Mouse (Mus musculus) embryonic facial prominence, embryonic 14.5 days (tissue): ENCODE measurements around the gene Dnaja3. TPM values are rescaled to one million over a fixed set of nuclear protein-coding genes. Genes with fewer than 3 reads are reported as not detected.

Experiments
- ATAC-seq: fragments of 200-750 bp; cut with Nextera tagmentation; 2 replicates; pipeline ENCODE4 v1.8.0; 2017; ENCODE audit warnings: low read depth, moderate number of reproducible peaks, moderate TSS enrichment
- DNase-seq: peaks from one replicate; pipeline ENCODE4 v3.0.0-alpha.2; 2015; ENCODE audit warnings: low spot score
- H3K27ac ChIP-seq: fragments of 300-500 bp; sonication (generic); replicated peaks from 2 replicates; pipeline ENCODE4 v1.5.1; 2014; ENCODE audit warnings: low read depth, mild to moderate bottlenecking, low read length, moderate library complexity
- H3K27me3 ChIP-seq: fragments of 300-500 bp; sonication (generic); replicated peaks from 2 replicates; pipeline ENCODE4 v1.6.1; 2014; ENCODE audit warnings: low read length; ENCODE audit not compliant: control insufficient read depth, insufficient read depth
- H3K36me3 ChIP-seq: fragments of 300-500 bp; sonication (generic); 2 replicates; pipeline ENCODE4 v1.6.1; 2014; ENCODE audit warnings: low read length, mixed read lengths; ENCODE audit not compliant: control insufficient read depth, insufficient read depth
- H3K4me1 ChIP-seq: fragments of 300-500 bp; sonication (generic); 2 replicates; pipeline ENCODE4 v1.6.1; 2014; ENCODE audit warnings: antibody characterized with exemption, low read length; ENCODE audit not compliant: control insufficient read depth, insufficient read depth
- H3K4me2 ChIP-seq: fragments of 300-500 bp; sonication (generic); 2 replicates; pipeline ENCODE4 v1.6.1; 2014; ENCODE audit warnings: low read depth, mild to moderate bottlenecking, low read length, moderate library complexity, mixed read lengths
- H3K4me3 ChIP-seq: fragments of 300-500 bp; sonication (generic); 2 replicates; pipeline ENCODE4 v1.5.1; 2014; ENCODE audit warnings: low read depth, mild to moderate bottlenecking, low read length
- H3K9ac ChIP-seq: fragments of 300-500 bp; sonication (generic); 2 replicates; pipeline ENCODE4 v1.6.1; 2014; ENCODE audit warnings: low read depth, mild to moderate bottlenecking, low read length, moderate library complexity, mixed read lengths
- H3K9me3 ChIP-seq: fragments of 300-500 bp; sonication (generic); 2 replicates; pipeline ENCODE4 v1.6.1; 2016; ENCODE audit warnings: low read length; ENCODE audit not compliant: control insufficient read depth
- WGBS: fragments of 180-500 bp; shearing (Covaris S2); extraction: QIAGEN DNeasy Blood & Tissue Kit; methylation state at CpG from one replicate; pipeline ENCODE4 v1.1.7; 2014; 5-methylcytosine and 5-hydroxymethylcytosine counted together
- polyA plus RNA-seq: library from polyadenylated mRNA; unstranded; fragments of >200 nt; fragmentation: Nextera tagmentation; extraction: Ambion mirVana; gene quantifications from 2 replicates; pipeline ENCODE4 v1.2.1, GENCODE M21; 2014

The Dnaja3 gene
- polyA plus RNA-seq, 1 experiment from 2014 or later = 57.7 TPM

DNA sequence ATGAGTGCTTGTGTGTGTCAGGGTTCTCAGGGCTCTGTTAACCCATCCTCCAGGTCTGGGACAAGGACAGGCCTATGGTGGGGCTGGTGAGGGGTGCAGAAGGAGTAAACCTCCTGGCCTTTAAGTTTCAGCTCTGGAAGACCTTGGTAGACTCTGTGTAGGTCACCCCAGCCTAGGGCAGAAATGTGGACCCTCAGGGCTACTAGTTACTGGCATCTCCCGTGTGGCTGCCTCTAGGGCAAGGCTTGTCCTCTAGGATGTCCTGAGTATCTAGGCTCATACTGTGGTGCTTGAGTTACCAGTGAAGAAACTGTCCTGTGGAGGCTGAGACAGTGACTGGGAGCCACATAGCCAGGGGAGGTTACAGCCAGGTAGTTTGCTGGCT lies 36.3 kb upstream of the Dnaja3 start:
- WGBS = 36% methylated on average over 1 of the region's 1 CpGs
- no peak for ATAC-seq
- H3K4me3 ChIP-seq = no peak overlapping the region
- peak overlapping the region; percentile 45 for H3K9ac ChIP-seq
- no peaks in the 10 kb centered on the region for H3K27me3 ChIP-seq
- H3K4me1 ChIP-seq = peaks cover 71% of the 10 kb centered on the region
- H3K9me3 ChIP-seq = no peaks in the 10 kb centered on the region
- peak overlapping the region; percentile 77; the same call in 1 of the 2 replicates for H3K27ac ChIP-seq
- peaks cover under 1% of the 10 kb centered on the region; the same call in 1 of the 2 replicates for H3K36me3 ChIP-seq
- no peak for DNase-seq
- H3K4me2 ChIP-seq = peak overlapping the region; percentile 27; the same call in 1 of the 2 replicates

DNA sequence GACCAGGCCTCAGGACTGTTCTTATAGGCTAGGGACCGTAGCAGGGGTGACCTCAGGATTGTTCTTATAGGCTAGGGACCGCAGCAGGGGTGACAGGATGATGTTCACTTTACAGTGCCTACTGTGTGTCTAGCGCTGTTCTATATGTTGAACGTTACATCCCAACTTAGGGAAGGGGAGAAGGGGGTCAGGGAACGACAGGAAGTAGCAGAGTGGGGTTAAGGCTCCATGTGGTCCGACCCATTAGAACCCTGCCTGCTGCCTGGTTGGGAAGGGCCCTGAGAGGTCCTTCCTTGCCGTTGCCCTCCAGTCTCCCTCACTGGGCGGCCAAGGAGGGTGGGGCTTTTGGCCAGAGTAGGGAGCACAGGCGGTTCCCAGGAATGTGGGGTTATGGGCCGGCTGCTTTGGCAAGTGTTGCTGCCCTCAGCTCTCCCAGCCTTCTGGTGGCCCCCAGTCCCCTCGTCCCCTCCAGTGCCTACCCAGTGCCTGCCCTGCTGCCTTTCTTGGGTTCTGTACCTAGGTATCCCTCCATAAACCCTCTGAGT lies 35.4 kb upstream of the Dnaja3 start:
- Histone ChIP-seq H3K27me3 (no peaks in the 10 kb centered on the region), H3K27ac (no peak overlapping the region; the same call in 1 of the 2 replicates), H3K4me2 (no peak overlapping the region), H3K9ac (0 out of 2 replicates have a peak overlapping the region, but pooled peaks have one; percentile 17), H3K4me3 (no peak overlapping the region), H3K4me1 (peaks cover 62% of the 10 kb centered on the region), H3K9me3 (no peaks in the 10 kb centered on the region), H3K36me3 (peaks cover 8% of the 10 kb centered on the region; the same call in 1 of the 2 replicates)
- DNase-seq (no peak), ATAC-seq (no peak)
- 68% methylated on average over 8 of the region's 11 CpGs for WGBS

- peak; percentile 15; the same call in 1 of the 2 replicates for ATAC-seq
- Histone ChIP-seq H3K4me1 (peaks cover 57% of the 10 kb centered on the region), H3K4me2 (0 out of 2 replicates have a peak overlapping the region, but pooled peaks have one; percentile 5), H3K9me3 (no peaks in the 10 kb centered on the region), H3K4me3 (no peak overlapping the region), H3K27ac (peak overlapping the region; percentile 8; the same call in 1 of the 2 replicates), H3K36me3 (peaks cover 17% of the 10 kb centered on the region), H3K9ac (no peak overlapping the region), H3K27me3 (no peaks in the 10 kb centered on the region)
- DNase-seq = no peak
- WGBS = 39% methylated on average over 13 of the region's 13 CpGs
Observed at GRCm38 (mm10) chr16:4605514-4606131, 34.2 kb upstream of the Dnaja3 start.

DNA sequence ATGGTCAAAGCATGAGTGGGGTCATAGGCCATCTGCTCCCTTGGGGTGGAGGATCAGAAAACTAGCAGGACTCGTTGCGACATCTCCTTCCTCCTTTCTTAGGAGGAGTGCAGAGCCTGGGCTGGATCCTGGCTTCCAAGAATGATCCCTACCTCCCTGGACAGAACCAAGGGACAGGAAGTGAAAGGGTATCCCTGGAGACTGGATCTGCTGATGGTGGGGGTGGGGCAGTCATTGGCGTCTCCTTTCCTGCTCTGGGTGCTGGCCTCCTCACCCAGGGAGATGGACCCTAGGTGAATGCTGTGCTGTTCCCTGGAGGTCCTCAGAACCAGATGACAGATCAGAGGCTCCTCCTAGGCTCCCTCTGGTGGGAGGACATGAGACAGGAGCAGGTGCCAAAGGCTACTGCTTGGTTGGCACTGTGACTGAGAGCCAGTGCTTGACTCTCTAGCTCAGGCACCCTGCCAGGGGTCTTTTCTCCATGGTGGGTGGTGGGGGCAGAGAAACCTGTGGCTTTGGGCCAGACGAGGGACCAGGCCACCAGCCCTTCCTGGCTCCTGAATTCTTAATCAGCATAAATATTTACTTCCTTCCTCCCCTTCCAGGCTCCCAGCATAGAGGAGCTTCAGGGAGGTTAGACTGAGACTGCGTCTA lies 33.2 kb upstream of the Dnaja3 start:
- peaks cover 26% of the 10 kb centered on the region for H3K36me3 ChIP-seq
- no peaks in the 10 kb centered on the region for H3K9me3 ChIP-seq
- peaks cover 55% of the 10 kb centered on the region for H3K4me1 ChIP-seq
- DNase-seq (no peak), ATAC-seq (no peak)
- no peak overlapping the region for H3K4me3 ChIP-seq
- WGBS = 30% methylated on average over 5 of the region's 5 CpGs
- no peak overlapping the region for H3K9ac ChIP-seq
- no peaks in the 10 kb centered on the region for H3K27me3 ChIP-seq
- peak overlapping the region; percentile 8; the same call in 1 of the 2 replicates for H3K27ac ChIP-seq
- no peak overlapping the region for H3K4me2 ChIP-seq

DNA sequence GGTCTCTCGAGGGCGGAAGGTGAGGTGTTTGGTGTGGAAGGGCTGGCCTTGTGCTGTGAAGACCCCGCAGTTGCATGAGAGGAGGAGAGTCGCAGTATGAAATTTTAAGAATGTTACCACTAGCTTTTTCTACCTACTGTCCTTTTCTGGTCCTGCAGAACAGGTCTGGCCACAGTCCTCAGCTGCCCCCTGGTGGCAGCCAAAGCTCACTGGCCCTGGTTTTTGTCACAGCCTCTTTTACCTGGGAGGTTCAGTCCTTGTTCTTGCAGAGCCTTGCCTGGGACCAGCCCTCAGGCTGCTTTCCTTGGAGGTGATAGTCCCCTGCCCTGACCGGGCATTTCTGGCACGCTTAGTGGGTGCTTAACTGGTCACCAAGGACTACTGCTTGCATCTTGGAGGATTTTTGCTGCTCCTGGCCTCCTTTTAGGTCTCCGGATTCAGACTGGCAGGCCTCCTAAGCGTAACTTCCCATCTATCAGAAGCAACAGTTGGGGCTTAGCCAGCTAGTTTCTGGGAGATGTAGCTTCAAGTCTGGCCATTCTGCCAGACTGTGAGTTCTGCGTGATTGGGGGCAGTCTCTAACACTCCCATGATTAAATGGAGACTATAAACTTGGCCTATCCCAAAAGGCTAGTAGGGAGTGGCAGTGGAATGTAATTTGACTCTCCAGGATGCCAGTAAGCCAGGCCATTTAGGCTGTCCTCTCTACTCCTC lies 31.8 kb upstream of the Dnaja3 start:
- Histone ChIP-seq H3K9ac (no peak overlapping the region), H3K27ac (0 out of 2 replicates have a peak overlapping the region, but pooled peaks have one; percentile 29), H3K4me2 (no peak overlapping the region), H3K27me3 (no peaks in the 10 kb centered on the region), H3K4me1 (peaks cover 43% of the 10 kb centered on the region), H3K9me3 (no peaks in the 10 kb centered on the region), H3K36me3 (peaks cover 40% of the 10 kb centered on the region), H3K4me3 (no peak overlapping the region)
- no peak for ATAC-seq
- 44% methylated on average over 9 of the region's 9 CpGs for WGBS
- peak; percentile 88 for DNase-seq

- no peak for DNase-seq
- no peak for ATAC-seq
- no peak overlapping the region for H3K4me2 ChIP-seq
- H3K4me1 ChIP-seq = peaks cover 37% of the 10 kb centered on the region
- peaks cover 46% of the 10 kb centered on the region for H3K36me3 ChIP-seq
- no peak overlapping the region for H3K27ac ChIP-seq
- H3K27me3 ChIP-seq = no peaks in the 10 kb centered on the region
- no peak overlapping the region for H3K9ac ChIP-seq
- H3K4me3 ChIP-seq = no peak overlapping the region
- WGBS = 81% methylated on average over 13 of the region's 19 CpGs
- H3K9me3 ChIP-seq = no peaks in the 10 kb centered on the region
Observed at GRCm38 (mm10) chr16:4608532-4609059, 31.2 kb upstream of the Dnaja3 start.

DNA sequence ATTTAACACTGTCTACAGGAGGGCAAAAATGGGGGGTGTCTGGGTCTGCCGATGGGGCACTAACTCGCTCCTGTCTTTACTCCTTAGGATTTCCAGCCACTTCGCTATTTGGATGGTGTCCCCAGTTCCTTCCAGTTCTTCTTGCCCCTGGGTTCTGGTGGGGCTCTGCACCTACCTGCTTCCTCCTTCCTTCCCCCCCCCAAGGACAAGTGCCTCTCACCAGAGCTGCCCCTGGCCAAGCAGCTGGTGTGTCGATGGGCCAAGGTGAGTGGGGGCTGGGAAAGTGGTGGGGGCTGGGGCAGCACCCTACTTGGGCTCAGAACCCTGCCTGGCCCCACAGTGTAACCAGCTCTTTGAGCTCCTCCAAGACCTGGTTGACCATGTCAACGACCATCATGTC lies 28.6 kb upstream of the Dnaja3 start:
- Histone ChIP-seq H3K4me2 (no peak overlapping the region), H3K9me3 (no peaks in the 10 kb centered on the region), H3K36me3 (peaks cover 72% of the 10 kb centered on the region), H3K4me3 (no peak overlapping the region), H3K27me3 (no peaks in the 10 kb centered on the region), H3K4me1 (peaks cover 11% of the 10 kb centered on the region), H3K27ac (no peak overlapping the region), H3K9ac (no peak overlapping the region)
- no peak for DNase-seq
- no peak for ATAC-seq
- 95% methylated on average over 5 of the region's 5 CpGs for WGBS

- 73% methylated on average over 7 of the region's 7 CpGs for WGBS
- Histone ChIP-seq H3K9me3 (no peaks in the 10 kb centered on the region), H3K27me3 (no peaks in the 10 kb centered on the region), H3K36me3 (peaks cover 75% of the 10 kb centered on the region), H3K4me1 (peaks cover 6% of the 10 kb centered on the region), H3K9ac (no peak overlapping the region), H3K4me2 (no peak overlapping the region), H3K27ac (no peak overlapping the region), H3K4me3 (no peak overlapping the region)
- no peak for DNase-seq
- ATAC-seq = no peak
Observed at GRCm38 (mm10) chr16:4611676-4612075, 28.1 kb upstream of the Dnaja3 start.
